8 mouse cellular contexts compared by ENCODE assay signal in the genomic region with DNA sequence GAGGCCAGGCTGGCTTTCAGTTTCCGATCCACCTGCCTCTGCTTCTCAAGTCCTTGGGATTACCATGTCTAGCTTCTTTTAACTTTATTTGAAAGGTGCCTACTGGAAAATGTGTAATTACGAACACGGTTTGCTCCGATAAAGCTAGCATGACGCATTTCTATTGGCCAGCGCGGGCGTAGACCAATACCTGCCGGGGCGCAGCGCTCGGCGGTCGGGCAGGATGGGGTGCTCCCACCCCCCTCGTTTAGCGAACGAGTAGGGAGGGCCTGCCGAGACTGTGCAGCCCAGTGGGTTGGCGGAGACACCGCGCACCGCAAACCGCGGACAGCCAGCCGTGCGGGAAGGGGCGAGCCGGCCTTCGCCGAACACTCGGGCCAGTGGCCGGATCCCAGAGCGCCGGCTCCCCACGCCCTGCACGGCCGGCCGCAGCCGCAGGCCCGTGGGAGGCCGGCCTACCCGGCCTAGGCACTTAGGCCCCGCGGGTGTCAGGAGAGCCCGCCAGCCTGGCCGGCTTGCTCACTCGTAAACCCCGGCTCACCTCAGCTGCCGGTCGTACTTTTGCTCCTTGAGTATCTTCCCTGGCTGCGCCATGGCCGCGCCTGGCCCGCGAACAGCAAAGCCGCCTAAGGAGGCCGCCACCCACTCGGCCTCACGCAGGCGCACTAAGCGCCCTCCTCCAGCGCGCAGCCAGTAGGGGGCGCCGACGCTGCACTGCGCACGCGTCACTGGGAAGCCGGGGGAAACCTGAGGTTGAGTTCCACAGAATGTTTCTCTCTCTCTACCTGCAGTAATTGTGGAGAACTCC. TPM values are rescaled to one million over a fixed set of nuclear protein-coding genes. Genes with fewer than 3 reads are reported as not detected.
DNase-seq lines count a peak whose midpoint lies in the region; ATAC-seq and TF ChIP-seq lines count a peak whose summit lies in the region.

A gene (minus strand): TSS at position 667 of the 808 bp plus-strand sequence.
A gene (plus strand): TSS at position 719 of the 808 bp plus-strand sequence.

- TF ChIP-seq POLR2A in bone marrow macrophage, adult 2 months (IDR thresholded peaks at IDR 0.05; ENCODE audit: borderline replicate concordance, low read depth, low read length), result no peak
- peak; percentile 96 for TF ChIP-seq POLR2A in embryonic fibroblast, embryonic 13.5 days (IDR thresholded peaks at IDR 0.05; ENCODE audit: low read depth, low read length)

- H3K27ac ChIP-seq in bone marrow macrophage, adult 2 months (ENCODE audit: insufficient read depth, low read depth, low read length), result peak within 1 kb of the TSS; percentile 51
- no peak within 1 kb of the TSS for H3K27ac ChIP-seq in embryonic fibroblast, embryonic 13.5 days (ENCODE audit: insufficient read depth, low read length)
- H3K27ac ChIP-seq in kidney, embryonic 14.5 days (ENCODE audit: low read depth, low read length), result peak within 1 kb of the TSS; percentile 83
- H3K27ac ChIP-seq in limb, embryonic 15.5 days, result peak within 1 kb of the TSS; percentile 94

- H3K4me3 ChIP-seq in bone marrow macrophage, adult 2 months (ENCODE audit: insufficient read depth, low read length), result peak within 1 kb of the TSS; percentile 98
- H3K4me3 ChIP-seq in embryonic fibroblast, embryonic 13.5 days (ENCODE audit: insufficient read depth, low read length), result peak within 1 kb of the TSS; percentile 83
- H3K4me3 ChIP-seq in kidney, embryonic 14.5 days (ENCODE audit: low read length), result peak within 1 kb of the TSS; percentile 90
- H3K4me3 ChIP-seq in limb, embryonic 15.5 days, result peak within 1 kb of the TSS; percentile 95

- 0 out of 2 replicates have a peak, but pooled peaks cover 4% of the 10 kb centered on the region for H3K27me3 ChIP-seq in kidney, embryonic 14.5 days (ENCODE audit: control insufficient read depth, insufficient read depth, low read length)
- peaks cover 13% of the 10 kb centered on the region for H3K27me3 ChIP-seq in limb, embryonic 15.5 days

- DNase-seq in A20 (ENCODE audit: low read depth, low spot score), result peak; percentile 96
- DNase-seq in heart, adult 9 months (ENCODE audit: low spot score in 2 of 2), result peak; percentile 92 to 94
- peak; percentile 61 to 86 for DNase-seq in monocyte, adult 2 months (ENCODE audit: low read depth in 1 of 2, low spot score in 2 of 2)
- DNase-seq in spleen, postnatal 36 days (ENCODE audit: low spot score in 2 of 2), result peak; percentile 90 to 92

- no peaks in the 10 kb centered on the region for H3K9me3 ChIP-seq in kidney, embryonic 14.5 days (ENCODE audit: control insufficient read depth, low read length)
- H3K9me3 ChIP-seq in limb, embryonic 15.5 days, result no peaks in the 10 kb centered on the region

- under 1% methylated on average over 70 of the region's 70 CpGs for WGBS in kidney, embryonic 14.5 days
- WGBS in limb, embryonic 15.5 days, result under 1% methylated on average over 70 of the region's 70 CpGs

- peak; percentile 96 for ATAC-seq in kidney, embryonic 14.5 days (ENCODE audit: low FRiP score, low TSS enrichment)
- ATAC-seq in limb, embryonic 15.5 days (ENCODE audit: insufficient number of reproducible peaks, low FRiP score, low TSS enrichment, low read depth), result peak; percentile 89

- H3K9ac ChIP-seq in kidney, embryonic 14.5 days (ENCODE audit: low read depth, low read length), result peak within 1 kb of the TSS; percentile 94
- peak within 1 kb of the TSS; percentile 97 for H3K9ac ChIP-seq in limb, embryonic 15.5 days

- peak; percentile 37; the same call in 1 of the 2 replicates for TF ChIP-seq CTCF in bone marrow macrophage, adult 2 months (IDR thresholded peaks at IDR 0.05; ENCODE audit: low read depth, low read length)
- TF ChIP-seq CTCF in embryonic fibroblast, embryonic 13.5 days (IDR thresholded peaks at IDR 0.05; ENCODE audit: borderline replicate concordance, insufficient read depth, low read length), result peak; percentile 96

- peaks cover 9% of the 10 kb centered on the region for H3K4me1 ChIP-seq in bone marrow macrophage, adult 2 months (ENCODE audit: control insufficient read depth, insufficient read depth, low read length)
- H3K4me1 ChIP-seq in embryonic fibroblast, embryonic 13.5 days (ENCODE audit: control insufficient read depth, insufficient read depth, low read length), result no peaks in the 10 kb centered on the region
- peaks cover 7% of the 10 kb centered on the region; the same call in 1 of the 2 replicates for H3K4me1 ChIP-seq in kidney, embryonic 14.5 days (ENCODE audit: control insufficient read depth, insufficient read depth, low read length)
- peaks cover 17% of the 10 kb centered on the region for H3K4me1 ChIP-seq in limb, embryonic 15.5 days

- H3K36me3 ChIP-seq in kidney, embryonic 14.5 days (ENCODE audit: control insufficient read depth, insufficient read depth, low read length), result peaks cover 12% of the 10 kb centered on the region
- peaks cover 11% of the 10 kb centered on the region for H3K36me3 ChIP-seq in limb, embryonic 15.5 days

- peak within 1 kb of the TSS; percentile 55 for H3K4me2 ChIP-seq in kidney, embryonic 14.5 days (replicated peaks; ENCODE audit: low read depth, low read length)
- H3K4me2 ChIP-seq in limb, embryonic 15.5 days, result peak within 1 kb of the TSS; percentile 48

RNA-seq across cellular contexts. Expression of the first gene that starts in this region (rescaled TPM):
- polyA plus RNA-seq in bone marrow macrophage, adult 2 months (2012; ENCODE audit: insufficient read depth, insufficient read length, missing spikeins), result 39.6 and 41.0 TPM in 2 replicates
- polyA plus RNA-seq in embryonic fibroblast, embryonic 13.5 days (2011; ENCODE audit: insufficient read length, low read depth, missing spikeins), result 69.9 and 85.6 TPM in 2 replicates
- 123 and 129 TPM in 2 replicates for polyA plus RNA-seq in kidney, embryonic 14.5 days (2014; fragmentation: Nextera tagmentation; extraction: Ambion mirVana)
- polyA plus RNA-seq in limb, embryonic 15.5 days (2015; fragmentation: Nextera tagmentation; extraction: Ambion mirVana), result 92.1 and 93.8 TPM in 2 replicates

RNA-seq across cellular contexts. Expression of the second gene that starts in this region (rescaled TPM):
- polyA plus RNA-seq in bone marrow macrophage, adult 2 months (2012; ENCODE audit: insufficient read depth, insufficient read length, missing spikeins), result 0.72 and 1.7 TPM in 2 replicates
- 0.58 and 0.84 TPM in 2 replicates for polyA plus RNA-seq in embryonic fibroblast, embryonic 13.5 days (2011; ENCODE audit: insufficient read length, low read depth, missing spikeins)
- 1.3 and 1.8 TPM in 2 replicates for polyA plus RNA-seq in kidney, embryonic 14.5 days (2014; fragmentation: Nextera tagmentation; extraction: Ambion mirVana)
- 1.0 and 1.2 TPM in 2 replicates for polyA plus RNA-seq in limb, embryonic 15.5 days (2015; fragmentation: Nextera tagmentation; extraction: Ambion mirVana)
